Mouse (Mus musculus): Measurements from ENCODE around the gene Carns1.

GRCm38 (mm10) chr19:4156073-4156579 lies 19.2 kb downstream of the Carns1 start:
- no peak for TF ChIP-seq CTCF (IDR thresholded peaks at IDR 0.05; ENCODE audit: low read depth, low read length)
- TF ChIP-seq POLR2A (IDR thresholded peaks at IDR 0.05; ENCODE audit: borderline replicate concordance, low read depth, low read length), result no peak
